Mouse (Mus musculus) intestine, embryonic 14.5 days (tissue): Measurements from ENCODE around the gene Slc6a4. TPM values are rescaled to one million over a fixed set of nuclear protein-coding genes. Genes with fewer than 3 reads are reported as not detected.
A peak's percentile ranks its signal among the peaks of the same experiment; 100 is the strongest.

Experiments
- ATAC-seq: fragments of 200-750 bp; cut with Nextera tagmentation; replicated peaks from 2 replicates; pipeline ENCODE4 v1.8.0; 2017; ENCODE audit warnings: low read depth, moderate number of reproducible peaks, moderate TSS enrichment, moderate library complexity; ENCODE audit not compliant: low FRiP score, low TSS enrichment
- DNase-seq: peaks from one replicate; pipeline ENCODE4 v3.0.0-alpha.2; 2018; ENCODE audit warnings: low spot score
- H3K27ac ChIP-seq: fragments of 300-500 bp; sonication (generic); 2 replicates; pipeline ENCODE4 v1.5.1; 2014; ENCODE audit warnings: low read depth, mild to moderate bottlenecking, control low read depth
- H3K27me3 ChIP-seq: fragments of 300-500 bp; sonication (generic); replicated peaks from 2 replicates; pipeline ENCODE4 v1.6.1; 2014; ENCODE audit warnings: low read length, control low read depth; ENCODE audit not compliant: control insufficient read depth, insufficient read depth
- H3K36me3 ChIP-seq: fragments of 300-500 bp; sonication (generic); 2 replicates; pipeline ENCODE4 v1.6.1; 2014; ENCODE audit warnings: low read length, control low read depth; ENCODE audit not compliant: control insufficient read depth, insufficient read depth
- H3K4me1 ChIP-seq: fragments of 300-500 bp; sonication (generic); replicated peaks from 2 replicates; pipeline ENCODE4 v1.6.1; 2014; ENCODE audit warnings: low read length, control low read depth, mixed read lengths; ENCODE audit not compliant: control insufficient read depth, insufficient read depth
- H3K4me2 ChIP-seq: fragments of 300-500 bp; sonication (generic); 2 replicates; pipeline ENCODE4 v1.6.1; 2014; ENCODE audit warnings: low read length
- H3K4me3 ChIP-seq: fragments of 300-500 bp; sonication (generic); 2 replicates; pipeline ENCODE4 v1.5.1; 2014; ENCODE audit warnings: low read depth, low read length, control low read depth, mixed read lengths
- H3K9ac ChIP-seq: fragments of 300-500 bp; sonication (generic); 2 replicates; pipeline ENCODE4 v1.6.1; 2014; ENCODE audit warnings: mild to moderate bottlenecking, low read length
- H3K9me3 ChIP-seq: fragments of 300-500 bp; sonication (generic); 2 replicates; pipeline ENCODE4 v1.6.1; 2016; ENCODE audit warnings: low read length, control low read depth; ENCODE audit not compliant: control insufficient read depth
- WGBS: fragments of 180-500 bp; shearing (Covaris S2); extraction: QIAGEN DNeasy Blood & Tissue Kit; methylation state at CpG from one replicate; pipeline ENCODE4 v1.1.7; 2014; 5-methylcytosine and 5-hydroxymethylcytosine counted together
- polyA plus RNA-seq: library from polyadenylated mRNA; unstranded; fragments of >200 nt; fragmentation: Nextera tagmentation; extraction: Ambion mirVana; gene quantifications from 2 replicates; pipeline ENCODE4 v1.2.1, GENCODE M21; 2014

Slc6a4 gene
- polyA plus RNA-seq, 1 experiment from 2014 or later, result 7.0 TPM

- Histone ChIP-seq H3K36me3 (no peaks in the 10 kb centered on the region), H3K27me3 (no peaks in the 10 kb centered on the region), H3K4me3 (no peak overlapping the region), H3K4me1 (no peaks in the 10 kb centered on the region), H3K9ac (no peak overlapping the region), H3K9me3 (no peaks in the 10 kb centered on the region), H3K4me2 (no peak overlapping the region), H3K27ac (no peak overlapping the region)
- ATAC-seq (no peak), DNase-seq (no peak)
- 48% methylated on average over 6 of the region's 6 CpGs for WGBS
These were observed 8.2 kb downstream of the Slc6a4 start for GRCm38 (mm10) chr11:77006616-77007015.

GRCm38 (mm10) chr11:77009069-77010025, 10.9 kb downstream of the Slc6a4 start:
- Histone ChIP-seq H3K9me3 (no peaks in the 10 kb centered on the region), H3K4me3 (no peak overlapping the region), H3K4me1 (no peaks in the 10 kb centered on the region), H3K27me3 (no peaks in the 10 kb centered on the region), H3K36me3 (no peaks in the 10 kb centered on the region), H3K27ac (peak overlapping the region; percentile 43; the same call in 1 of the 2 replicates), H3K4me2 (peak overlapping the region; percentile 33), H3K9ac (no peak overlapping the region)
- ATAC-seq, result 0 out of 2 replicates have a peak, but pooled peaks have one; percentile 32
- 58% methylated on average over 16 of the region's 16 CpGs for WGBS
- DNase-seq, result peak; percentile 60

GRCm38 (mm10) chr11:77010762-77011475, 12.5 kb downstream of the Slc6a4 start:
- no peak for DNase-seq
- no peaks in the 10 kb centered on the region for H3K27me3 ChIP-seq
- H3K9ac ChIP-seq, result no peak overlapping the region
- no peak for ATAC-seq
- no peak overlapping the region for H3K27ac ChIP-seq
- WGBS, result 74% methylated on average over 10 of the region's 10 CpGs
- no peaks in the 10 kb centered on the region for H3K9me3 ChIP-seq
- no peaks in the 10 kb centered on the region for H3K36me3 ChIP-seq
- no peak overlapping the region for H3K4me3 ChIP-seq
- H3K4me2 ChIP-seq, result no peak overlapping the region
- no peaks in the 10 kb centered on the region for H3K4me1 ChIP-seq

GRCm38 (mm10) chr11:77018046-77018445, 19.6 kb downstream of the Slc6a4 start:
- no peak overlapping the region for H3K27ac ChIP-seq
- WGBS, result 79% methylated on average over 11 of the region's 11 CpGs
- ATAC-seq, result no peak

GRCm38 (mm10) chr11:77019539-77019938, 21.1 kb downstream of the Slc6a4 start:
- no peak overlapping the region for H3K4me2 ChIP-seq
- no peak for DNase-seq
- ATAC-seq, result no peak
- H3K9ac ChIP-seq, result no peak overlapping the region
- H3K4me1 ChIP-seq, result no peaks in the 10 kb centered on the region
- H3K27ac ChIP-seq, result no peak overlapping the region
- WGBS, result 54% methylated on average over 8 of the region's 8 CpGs
- H3K36me3 ChIP-seq, result no peaks in the 10 kb centered on the region
- no peaks in the 10 kb centered on the region for H3K9me3 ChIP-seq
- no peaks in the 10 kb centered on the region for H3K27me3 ChIP-seq
- H3K4me3 ChIP-seq, result no peak overlapping the region

More at GRCm38 (mm10) chr11:77018046-77018445, 19.6 kb downstream of the Slc6a4 start:
- Histone ChIP-seq H3K9me3 (no peaks in the 10 kb centered on the region), H3K36me3 (no peaks in the 10 kb centered on the region), H3K4me2 (no peak overlapping the region), H3K4me3 (no peak overlapping the region), H3K4me1 (no peaks in the 10 kb centered on the region), H3K9ac (no peak overlapping the region), H3K27me3 (no peaks in the 10 kb centered on the region)
- no peak for DNase-seq

- Histone ChIP-seq H3K27me3 (no peaks in the 10 kb centered on the region), H3K4me1 (no peaks in the 10 kb centered on the region), H3K27ac (no peak overlapping the region), H3K4me2 (no peak overlapping the region), H3K4me3 (no peak overlapping the region), H3K9me3 (no peaks in the 10 kb centered on the region), H3K36me3 (no peaks in the 10 kb centered on the region), H3K9ac (no peak overlapping the region)
- 70% methylated on average over 9 of the region's 9 CpGs for WGBS
- DNase-seq, result no peak
- no peak for ATAC-seq
These were observed 23.5 kb downstream of the Slc6a4 start for GRCm38 (mm10) chr11:77021749-77022396.

GRCm38 (mm10) chr11:77026559-77026958, 28.2 kb downstream of the Slc6a4 start:
- H3K36me3 ChIP-seq, result no peaks in the 10 kb centered on the region
- no peak overlapping the region for H3K9ac ChIP-seq
- no peaks in the 10 kb centered on the region for H3K9me3 ChIP-seq
- H3K4me1 ChIP-seq, result no peaks in the 10 kb centered on the region
- H3K4me3 ChIP-seq, result no peak overlapping the region
- ATAC-seq (no peak), DNase-seq (no peak)
- H3K4me2 ChIP-seq, result no peak overlapping the region
- no peaks in the 10 kb centered on the region for H3K27me3 ChIP-seq
- H3K27ac ChIP-seq, result no peak overlapping the region
- 77% methylated on average over 3 of the region's 3 CpGs for WGBS

GRCm38 (mm10) chr11:77028157-77028556, 29.8 kb downstream of the Slc6a4 start:
- DNase-seq, result no peak
- Histone ChIP-seq H3K9ac (no peak overlapping the region), H3K27ac (no peak overlapping the region), H3K4me2 (no peak overlapping the region), H3K4me3 (no peak overlapping the region), H3K27me3 (no peaks in the 10 kb centered on the region), H3K36me3 (no peaks in the 10 kb centered on the region), H3K4me1 (no peaks in the 10 kb centered on the region), H3K9me3 (no peaks in the 10 kb centered on the region)
- WGBS, result 84% methylated on average over 3 of the region's 3 CpGs
- ATAC-seq, result no peak
